Mouse (Mus musculus): Measurements from ENCODE around the gene Esp23.
"Not testable (repeated sequence)": the region's sequence is repeated elsewhere in the genome, so short reads cannot be mapped to it uniquely, and the experiment has no call there.

The Esp23 gene

GRCm38 (mm10) chr17:39076937-39077336 is at the start of gene Esp23:
Gene Esp23, minus strand, starts transcription at chr17:39077037.
- DNase-seq (ENCODE audit: low read depth, low spot score), result no peak

- DNase-seq (ENCODE audit: low read depth, low spot score), result not testable (repeated sequence)
These were observed 30.3 kb upstream of the Esp23 start for GRCm38 (mm10) chr17:39107126-39107525.

- no peak for DNase-seq (ENCODE audit: low read depth, low spot score)
These were observed 18.2 kb upstream of the Esp23 start, which contains the start of gene Esp22 for GRCm38 (mm10) chr17:39095034-39095433. Gene Esp22, plus strand, starts transcription at chr17:39095334.

GRCm38 (mm10) chr17:39063641-39064040 is 13.2 kb downstream of the Esp23 start:
- no peak for DNase-seq (ENCODE audit: low read depth, low spot score)

- DNase-seq (ENCODE audit: low read depth, low spot score), result no peak
These were observed 33.6 kb downstream of the Esp23 start, which contains the start of gene Gm21903 for GRCm38 (mm10) chr17:39043241-39043640. Gene Gm21903, minus strand, starts transcription at chr17:39043341.

GRCm38 (mm10) chr17:39036395-39036794 is 40.4 kb downstream of the Esp23 start, which contains the start of gene Esp24:
Gene Esp24, plus strand, starts transcription at chr17:39036695.
- DNase-seq (ENCODE audit: low read depth, low spot score), result not testable (repeated sequence)

Data from telencephalon, adult 2 months (tissue).